Mouse (Mus musculus) testis, adult 2 months (tissue): Measurements from ENCODE around the gene Sema3g.

ENCODE experiments used
- CTCF ChIP-seq: fragments of 200-500 bp; IDR thresholded peaks from 2 replicates; pipeline ENCODE4 v1.5.1; 2012; ENCODE audit warnings: low read depth, mild to moderate bottlenecking, inconsistent platforms, low read length, moderate library complexity; ENCODE audit not compliant: control insufficient read depth, insufficient read depth, insufficient replicate concordance
- POLR2A ChIP-seq: fragments of 200-500 bp; IDR thresholded peaks from 2 replicates; pipeline ENCODE4 v1.6.1; 2012; ENCODE audit warnings: low read depth, mild to moderate bottlenecking, inconsistent platforms, low read length, moderate library complexity; ENCODE audit not compliant: control insufficient read depth

DNA sequence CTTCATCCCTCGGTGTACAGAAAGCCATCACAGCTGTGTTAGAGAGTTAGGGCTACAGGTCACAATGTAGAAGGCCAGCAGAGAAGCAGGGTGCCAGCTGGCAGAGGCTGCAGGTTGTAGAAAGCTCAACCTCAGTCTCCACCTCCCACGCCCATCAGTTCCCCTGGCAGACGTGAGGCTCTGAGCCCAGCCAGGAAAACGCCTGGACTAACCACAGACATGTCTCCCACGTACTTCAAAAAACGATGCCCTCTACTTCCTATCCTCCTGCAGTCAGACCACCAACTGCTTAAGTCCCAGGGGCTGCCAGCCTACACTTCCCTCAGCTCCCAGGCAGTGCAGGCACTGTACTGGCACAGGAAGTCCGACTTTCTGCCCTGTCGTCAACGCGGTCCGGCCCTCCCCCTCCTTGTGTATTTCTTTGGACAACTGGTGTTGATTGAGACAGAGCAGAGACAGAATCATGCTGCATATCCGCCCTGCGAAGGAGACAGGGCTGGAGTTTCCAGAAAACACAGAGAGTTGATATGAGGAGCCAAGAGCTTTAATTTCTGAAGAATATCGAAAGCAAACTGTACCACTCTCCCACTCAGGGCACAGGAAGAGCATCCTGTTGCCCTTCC lies 22.7 kb upstream of the Sema3g start:
- TF ChIP-seq CTCF (no peak), POLR2A (no peak)
